Mouse (Mus musculus) erythroblast, embryonic 14.5 days (primary cell): ENCODE measurements around the gene Svs1. TPM values are rescaled to one million over a fixed set of nuclear protein-coding genes. Genes with fewer than 3 reads are reported as not detected.

Experiments used
- H3K27me3 ChIP-seq: 2 replicates; pipeline ENCODE4 v1.6.1; 2012; ENCODE audit warnings: inconsistent platforms; ENCODE audit not compliant: control insufficient read depth
- H3K36me3 ChIP-seq: 2 replicates; pipeline ENCODE4 v1.6.1; 2012; ENCODE audit warnings: mild to moderate bottlenecking, inconsistent platforms; ENCODE audit not compliant: control insufficient read depth
- H3K4me1 ChIP-seq: 2 replicates; pipeline ENCODE4 v1.6.1; 2012; ENCODE audit warnings: inconsistent platforms; ENCODE audit not compliant: control insufficient read depth
- H3K4me3 ChIP-seq: replicated peaks from 2 replicates; pipeline ENCODE3; 2012; ENCODE audit warnings: moderate library complexity, mild to moderate bottlenecking, inconsistent platforms
- H3K9me3 ChIP-seq: 2 replicates; pipeline ENCODE4 v1.6.1; 2012; ENCODE audit warnings: low read length, inconsistent platforms, mixed read lengths; ENCODE audit not compliant: control insufficient read depth
- GATA1 ChIP-seq: IDR thresholded peaks from 2 replicates; pipeline ENCODE4 v1.6.1; 2012; ENCODE audit warnings: low read length, inconsistent platforms, mixed read lengths
- TAL1 ChIP-seq: IDR thresholded peaks from 3 replicates; pipeline ENCODE4 v1.6.1; 2012; ENCODE audit warnings: low read length, inconsistent platforms, mixed read lengths
- polyA plus RNA-seq: library from polyadenylated mRNA; stranded (reverse); fragments of >175 nt; gene quantifications from 2 replicates; pipeline ENCODE4 v1.2.3, GENCODE M21; 2012

The Svs1 gene
- polyA plus RNA-seq, 1 experiment, result not detected

DNA sequence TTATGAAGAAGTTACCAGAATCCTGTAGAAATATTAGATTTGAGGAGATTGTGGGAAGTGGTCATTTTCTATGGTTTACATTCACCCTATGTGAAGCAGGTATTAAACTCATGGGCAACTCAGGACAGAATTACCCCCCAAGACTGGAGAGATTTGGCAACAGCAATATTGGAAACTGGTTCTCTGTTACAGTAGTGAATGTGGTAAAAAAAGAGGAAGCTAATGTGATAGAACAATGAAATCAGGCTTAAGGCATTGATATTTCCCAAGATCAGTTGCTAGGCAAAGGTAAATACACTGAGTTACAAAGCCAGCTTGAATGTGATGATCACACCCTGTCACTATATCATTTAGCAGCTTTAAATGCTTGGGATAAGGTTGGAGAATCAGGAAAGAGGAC lies 18.8 kb upstream of the Svs1 start:
- Histone ChIP-seq H3K27me3 (no peaks in the 10 kb centered on the region), H3K9me3 (no peaks in the 10 kb centered on the region), H3K4me3 (no peak overlapping the region), H3K4me1 (no peaks in the 10 kb centered on the region), H3K36me3 (no peaks in the 10 kb centered on the region)
- TF ChIP-seq TAL1, result no peak
- TF ChIP-seq GATA1, result no peak

DNA sequence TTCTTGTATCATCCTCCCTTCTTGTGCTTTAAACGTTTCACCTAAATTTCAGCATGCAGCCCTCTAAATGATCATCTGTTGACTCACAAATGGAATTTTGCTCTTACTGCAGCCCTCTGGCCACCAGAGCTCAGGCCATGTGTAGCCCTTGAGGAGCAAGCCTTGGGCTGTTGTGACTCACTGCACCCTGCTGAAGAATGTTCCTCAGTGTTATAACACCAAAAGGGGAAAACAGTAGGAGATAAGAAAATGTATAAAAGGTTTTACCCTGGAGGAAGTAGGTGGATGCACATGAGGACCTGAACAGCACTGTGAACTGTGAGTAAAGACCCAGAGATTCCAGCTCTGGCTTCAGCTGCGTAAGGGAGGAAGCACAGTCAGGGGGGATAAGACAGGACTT lies 12.0 kb upstream of the Svs1 start, which contains the start of gene Doxl2:
Gene Doxl2 (plus strand): TSS at position 301 of the 400 bp plus-strand sequence.
- no peaks in the 10 kb centered on the region for H3K9me3 ChIP-seq
- no peaks in the 10 kb centered on the region for H3K27me3 ChIP-seq
- TF ChIP-seq TAL1, result no peak
- TF ChIP-seq GATA1, result no peak
- H3K4me3 ChIP-seq, result no peak within 1 kb of the TSS
- H3K4me1 ChIP-seq, result no peaks in the 10 kb centered on the region
- H3K36me3 ChIP-seq, result no peaks in the 10 kb centered on the region

- Histone ChIP-seq H3K9me3 (no peaks in the 10 kb centered on the region), H3K4me1 (no peaks in the 10 kb centered on the region), H3K36me3 (no peaks in the 10 kb centered on the region), H3K27me3 (no peaks in the 10 kb centered on the region), H3K4me3 (no peak overlapping the region)
- TF ChIP-seq TAL1, result no peak
- no peak for TF ChIP-seq GATA1
Measured at GRCm38 (mm10) chr6:48979616-48980015, 7.0 kb upstream of the Svs1 start.

DNA sequence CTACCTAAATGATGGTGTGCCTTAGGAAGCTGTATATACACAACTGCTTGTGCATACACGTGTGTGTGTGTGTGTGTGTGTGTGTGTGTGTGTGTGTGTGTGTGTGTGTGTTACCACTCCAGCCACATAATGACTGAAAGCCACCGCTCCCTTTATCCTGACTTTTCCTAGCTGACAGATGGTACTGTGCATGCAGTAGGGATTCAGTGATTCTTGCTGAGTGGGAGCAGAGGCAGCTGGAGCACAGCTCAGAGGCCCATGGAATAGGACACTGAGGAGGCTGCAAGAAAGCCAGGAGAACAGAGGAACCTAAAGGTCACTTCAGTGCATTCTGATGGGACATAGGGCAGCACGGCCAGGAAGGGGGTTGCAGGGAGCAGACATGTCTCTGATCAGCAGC lies 4.4 kb upstream of the Svs1 start:
- no peak for TF ChIP-seq GATA1
- TF ChIP-seq TAL1, result no peak
- Histone ChIP-seq H3K27me3 (no peaks in the 10 kb centered on the region), H3K4me3 (no peak overlapping the region), H3K9me3 (no peaks in the 10 kb centered on the region), H3K36me3 (no peaks in the 10 kb centered on the region), H3K4me1 (no peaks in the 10 kb centered on the region)

DNA sequence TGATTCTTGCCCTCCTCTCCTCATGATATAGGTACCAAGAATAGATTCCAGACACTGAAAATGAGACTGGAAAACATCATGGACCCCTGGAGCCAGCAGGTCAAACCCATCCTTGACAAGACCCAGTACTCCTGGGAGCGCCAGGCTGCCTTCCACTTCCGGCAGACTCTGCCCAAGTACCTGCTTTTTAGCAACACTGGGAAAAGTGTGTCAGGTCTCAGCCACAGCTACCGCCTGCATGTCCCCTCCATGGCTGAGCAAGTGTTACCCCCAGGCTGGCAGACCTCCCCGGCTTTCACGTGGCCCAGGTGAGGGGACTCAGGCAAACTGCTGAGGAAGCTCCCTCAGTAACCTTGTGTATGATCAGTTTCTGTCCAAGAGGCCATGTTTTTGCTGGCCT lies 3.3 kb downstream of the Svs1 start:
- H3K4me3 ChIP-seq, result no peak overlapping the region
- H3K4me1 ChIP-seq, result no peaks in the 10 kb centered on the region
- no peaks in the 10 kb centered on the region for H3K9me3 ChIP-seq
- H3K36me3 ChIP-seq, result no peaks in the 10 kb centered on the region
- no peaks in the 10 kb centered on the region for H3K27me3 ChIP-seq
- no peak for TF ChIP-seq TAL1
- TF ChIP-seq GATA1, result no peak

DNA sequence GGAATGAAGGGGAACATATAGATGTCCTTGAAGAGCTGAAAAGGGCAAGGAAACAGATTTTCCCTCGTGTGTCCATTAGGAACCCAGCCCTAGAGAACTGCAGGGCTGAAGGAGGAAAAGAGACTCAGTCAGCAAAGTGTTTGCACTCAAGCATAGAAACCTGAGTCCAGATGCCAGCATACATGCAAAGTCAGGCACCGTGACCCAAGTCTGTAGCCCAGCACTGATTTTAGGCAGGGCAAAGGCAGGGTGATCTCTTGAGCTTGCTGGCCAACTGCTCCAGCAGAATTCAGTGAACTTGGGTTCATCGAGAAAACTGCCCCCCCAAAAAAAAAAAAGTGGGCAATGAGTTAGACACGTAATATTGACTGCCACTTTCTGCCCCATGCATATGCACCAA lies 5.3 kb downstream of the Svs1 start:
- Histone ChIP-seq H3K36me3 (no peaks in the 10 kb centered on the region), H3K4me3 (no peak overlapping the region), H3K9me3 (no peaks in the 10 kb centered on the region), H3K4me1 (no peaks in the 10 kb centered on the region), H3K27me3 (no peaks in the 10 kb centered on the region)
- no peak for TF ChIP-seq GATA1

GRCm38 (mm10) chr6:48998186-48998585 lies 11.5 kb downstream of the Svs1 start:
- no peaks in the 10 kb centered on the region for H3K9me3 ChIP-seq
- TF ChIP-seq GATA1 (no peak), TAL1 (no peak)
- no peak overlapping the region for H3K4me3 ChIP-seq
- no peaks in the 10 kb centered on the region for H3K4me1 ChIP-seq
- no peaks in the 10 kb centered on the region for H3K27me3 ChIP-seq
- no peaks in the 10 kb centered on the region for H3K36me3 ChIP-seq

DNA sequence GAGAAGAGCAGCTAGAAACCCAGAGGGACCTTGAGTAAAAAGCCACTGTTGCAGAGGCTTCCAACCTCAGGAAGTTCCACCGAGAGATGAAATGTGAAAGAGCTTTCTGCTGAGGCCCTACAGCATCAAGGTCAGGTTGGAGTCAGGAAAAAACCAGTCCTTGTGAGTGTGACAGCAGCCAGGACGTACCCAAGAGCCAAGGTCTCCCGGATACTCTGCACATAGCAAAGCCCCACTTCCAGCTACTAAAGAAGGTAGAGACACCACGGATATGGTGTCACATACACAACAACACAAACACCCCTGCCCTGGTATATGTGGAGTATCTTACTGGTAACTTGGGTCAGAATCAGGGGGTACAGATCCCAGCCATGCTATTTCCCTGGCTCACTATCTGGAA lies 12.1 kb downstream of the Svs1 start:
- Histone ChIP-seq H3K27me3 (no peaks in the 10 kb centered on the region), H3K4me3 (no peak overlapping the region), H3K9me3 (no peaks in the 10 kb centered on the region), H3K4me1 (no peaks in the 10 kb centered on the region), H3K36me3 (no peaks in the 10 kb centered on the region)
- TF ChIP-seq GATA1 (no peak), TAL1 (no peak)

DNA sequence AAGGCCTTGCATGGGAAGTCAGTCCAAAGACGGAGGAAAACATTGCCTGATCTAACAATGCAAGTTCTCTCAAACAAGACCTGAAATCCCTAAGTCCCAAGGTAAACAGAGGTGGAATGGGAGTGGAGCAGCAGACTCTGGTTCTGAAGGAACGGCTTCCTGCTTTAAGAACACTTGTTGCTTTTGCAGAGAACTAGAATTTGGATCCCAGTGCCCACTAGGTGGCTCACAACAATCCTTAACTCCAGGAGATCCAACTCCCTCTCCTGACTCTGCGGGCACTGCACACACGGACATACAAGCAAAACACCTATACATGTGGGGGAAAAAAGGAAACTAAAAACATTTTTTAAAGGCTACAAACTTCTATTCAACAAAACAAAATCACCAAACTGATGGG lies 16.7 kb downstream of the Svs1 start:
- Histone ChIP-seq H3K27me3 (no peaks in the 10 kb centered on the region), H3K36me3 (no peaks in the 10 kb centered on the region), H3K4me1 (peaks cover 1% of the 10 kb centered on the region; the same call in 1 of the 2 replicates), H3K4me3 (no peak overlapping the region), H3K9me3 (no peaks in the 10 kb centered on the region)
- no peak for TF ChIP-seq TAL1
- no peak for TF ChIP-seq GATA1

GRCm38 (mm10) chr6:49007981-49008380 lies 21.3 kb downstream of the Svs1 start:
- Histone ChIP-seq H3K4me3 (no peak overlapping the region), H3K27me3 (no peaks in the 10 kb centered on the region), H3K4me1 (peaks cover 2% of the 10 kb centered on the region; the same call in 1 of the 2 replicates), H3K36me3 (no peaks in the 10 kb centered on the region), H3K9me3 (peaks cover 8% of the 10 kb centered on the region; the same call in 1 of the 2 replicates)
- TF ChIP-seq GATA1 (no peak), TAL1 (no peak)
